Mouse (Mus musculus) spleen, adult 2 months (tissue): ENCODE results near the gene Mapkapk2.

Experiments
- CTCF ChIP-seq: fragments of 200-500 bp; IDR thresholded peaks from 2 replicates; pipeline ENCODE4 v1.5.1; 2011; ENCODE audit warnings: mild to moderate bottlenecking, inconsistent platforms; ENCODE audit not compliant: insufficient read depth, insufficient read length, insufficient replicate concordance; ENCODE audit errors: extremely low read depth
- POLR2A ChIP-seq: fragments of 200-500 bp; IDR thresholded peaks from 2 replicates; pipeline ENCODE4 v1.6.1; 2011; ENCODE audit warnings: low read depth, low read length, inconsistent platforms

DNA sequence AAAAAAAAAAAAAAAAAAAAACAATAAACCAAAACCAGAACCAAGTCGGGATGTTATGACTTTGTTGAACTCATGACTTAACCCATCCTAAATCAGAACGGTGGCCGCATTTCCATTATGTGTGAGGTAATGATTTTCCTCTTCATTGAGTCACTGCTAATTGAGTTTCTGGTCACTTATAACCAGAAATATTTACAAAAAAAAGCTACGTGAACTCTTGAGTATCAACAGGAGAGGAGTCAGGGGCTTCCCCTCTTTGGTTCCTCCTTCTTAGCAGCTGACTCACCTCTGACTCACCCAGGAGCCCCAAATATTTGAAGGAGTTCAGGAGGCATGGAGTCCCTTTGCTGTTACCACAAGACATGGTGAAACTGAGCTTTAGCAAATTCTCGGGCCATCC, 59.6 kb downstream of the Mapkapk2 start:
- TF ChIP-seq CTCF = no peak
- no peak for TF ChIP-seq POLR2A
